Mouse (Mus musculus) intestine, embryonic 16.5 days (tissue): ENCODE data around the gene Rgs19. TPM values are rescaled to one million over a fixed set of nuclear protein-coding genes. Genes with fewer than 3 reads are reported as not detected.

Experiments
- ATAC-seq: fragments of 200-750 bp; cut with Nextera tagmentation; 2 replicates; pipeline ENCODE4 v1.8.0; 2017; ENCODE audit warnings: moderate TSS enrichment, moderate library complexity
- H3K27ac ChIP-seq: fragments of 300-500 bp; sonication (generic); 2 replicates; pipeline ENCODE4 v1.5.1; 2014; ENCODE audit warnings: mild to moderate bottlenecking, low read length
- H3K27me3 ChIP-seq: fragments of 300-500 bp; sonication (generic); replicated peaks from 2 replicates; pipeline ENCODE4 v1.6.1; 2014; ENCODE audit warnings: low read length, control low read depth, mixed read lengths; ENCODE audit not compliant: control insufficient read depth, insufficient read depth
- H3K36me3 ChIP-seq: fragments of 300-500 bp; sonication (generic); 2 replicates; pipeline ENCODE4 v1.6.1; 2014; ENCODE audit warnings: low read length, control low read depth; ENCODE audit not compliant: control insufficient read depth, insufficient read depth
- H3K4me1 ChIP-seq: fragments of 300-500 bp; sonication (generic); 2 replicates; pipeline ENCODE4 v1.6.1; 2014; ENCODE audit warnings: low read length, control low read depth, mixed read lengths; ENCODE audit not compliant: control insufficient read depth, insufficient read depth
- H3K4me2 ChIP-seq: fragments of 300-500 bp; sonication (generic); 2 replicates; pipeline ENCODE4 v1.6.1; 2014; ENCODE audit warnings: low read depth, low read length, control low read depth
- H3K4me3 ChIP-seq: fragments of 300-500 bp; sonication (generic); 2 replicates; pipeline ENCODE4 v1.5.1; 2014; ENCODE audit warnings: mild to moderate bottlenecking, low read length
- H3K9ac ChIP-seq: fragments of 300-500 bp; sonication (generic); 2 replicates; pipeline ENCODE4 v1.6.1; 2014; ENCODE audit warnings: low read depth, low read length
- H3K9me3 ChIP-seq: fragments of 300-500 bp; sonication (generic); 2 replicates; pipeline ENCODE4 v1.6.1; 2016; ENCODE audit warnings: low read length, control low read depth; ENCODE audit not compliant: control insufficient read depth
- WGBS: fragments of 180-500 bp; shearing (Covaris S2); extraction: QIAGEN DNeasy Blood & Tissue Kit; methylation state at CpG from one replicate; pipeline ENCODE4 v1.1.7; 2014; 5-methylcytosine and 5-hydroxymethylcytosine counted together
- polyA plus RNA-seq: library from polyadenylated mRNA; unstranded; fragments of >200 nt; fragmentation: Nextera tagmentation; extraction: Ambion mirVana; gene quantifications from 2 replicates; pipeline ENCODE4 v1.2.1, GENCODE M21; 2015

The Rgs19 gene
- polyA plus RNA-seq, 1 experiment from 2014 or later, result 39.6 TPM

DNA sequence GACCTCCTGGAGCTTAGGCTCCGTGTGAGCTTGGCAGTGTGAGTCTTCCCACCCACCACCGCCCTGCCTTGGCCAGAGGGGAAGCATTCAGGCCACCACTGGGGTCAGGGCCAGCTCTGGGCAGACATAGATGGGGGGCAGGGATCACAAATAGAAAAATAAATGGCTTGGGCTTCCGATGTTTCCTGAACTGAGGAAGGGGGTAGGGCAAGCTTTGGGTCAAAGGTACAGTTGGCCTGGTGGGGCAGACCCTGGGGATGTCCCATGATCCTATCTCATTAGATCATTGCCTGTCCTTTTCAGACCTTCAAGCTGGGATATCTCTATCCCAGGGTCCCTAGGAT lies 16.1 kb downstream of the Rgs19 start:
- Histone ChIP-seq H3K9ac (no peak overlapping the region), H3K27me3 (peaks cover 25% of the 10 kb centered on the region), H3K36me3 (no peaks in the 10 kb centered on the region), H3K4me1 (peaks cover 13% of the 10 kb centered on the region), H3K4me3 (no peak overlapping the region), H3K27ac (peak overlapping the region; percentile 6; the same call in 1 of the 2 replicates), H3K4me2 (no peak overlapping the region), H3K9me3 (no peaks in the 10 kb centered on the region)
- 60% methylated on average over 3 of the region's 3 CpGs for WGBS
- no peak for ATAC-seq

DNA sequence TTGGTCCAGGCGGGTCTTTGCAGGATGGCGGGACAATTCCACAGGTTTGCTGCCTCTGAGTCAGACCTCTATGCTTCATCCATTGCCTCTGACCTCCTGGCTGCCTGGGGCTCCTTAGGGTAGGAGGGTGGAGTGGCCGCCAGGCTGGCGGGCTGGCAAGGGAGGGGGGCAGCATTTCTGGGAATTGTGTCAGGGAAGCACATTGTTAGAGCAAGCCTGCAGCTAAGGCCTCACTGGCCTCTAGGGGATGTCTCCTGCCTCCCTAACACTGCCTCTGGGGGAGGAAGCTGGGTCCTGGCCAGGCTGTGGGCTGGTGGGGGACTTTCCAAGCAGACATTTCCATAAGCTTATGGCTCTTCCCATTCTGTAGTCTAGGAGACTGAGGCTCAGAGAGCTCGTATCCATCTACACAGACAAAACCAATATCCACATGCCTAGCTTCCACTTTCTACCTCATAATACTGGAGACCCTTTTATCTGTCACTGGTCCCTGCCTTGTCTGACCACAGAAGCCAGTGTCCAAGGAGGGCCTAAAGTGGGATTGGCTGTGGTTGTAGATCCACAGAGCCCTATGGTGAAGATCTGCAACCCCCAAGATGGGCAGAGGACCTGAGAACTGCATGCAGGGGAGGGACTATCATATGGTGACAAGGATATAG lies 16.6 kb downstream of the Rgs19 start:
- Histone ChIP-seq H3K4me1 (peaks cover 13% of the 10 kb centered on the region), H3K9me3 (no peaks in the 10 kb centered on the region), H3K27ac (peak overlapping the region; percentile 30), H3K36me3 (no peaks in the 10 kb centered on the region), H3K27me3 (peaks cover 30% of the 10 kb centered on the region), H3K4me3 (no peak overlapping the region), H3K9ac (0 out of 2 replicates have a peak overlapping the region, but pooled peaks have one; percentile 8), H3K4me2 (no peak overlapping the region)
- no peak for ATAC-seq
- 68% methylated on average over 5 of the region's 5 CpGs for WGBS

DNA sequence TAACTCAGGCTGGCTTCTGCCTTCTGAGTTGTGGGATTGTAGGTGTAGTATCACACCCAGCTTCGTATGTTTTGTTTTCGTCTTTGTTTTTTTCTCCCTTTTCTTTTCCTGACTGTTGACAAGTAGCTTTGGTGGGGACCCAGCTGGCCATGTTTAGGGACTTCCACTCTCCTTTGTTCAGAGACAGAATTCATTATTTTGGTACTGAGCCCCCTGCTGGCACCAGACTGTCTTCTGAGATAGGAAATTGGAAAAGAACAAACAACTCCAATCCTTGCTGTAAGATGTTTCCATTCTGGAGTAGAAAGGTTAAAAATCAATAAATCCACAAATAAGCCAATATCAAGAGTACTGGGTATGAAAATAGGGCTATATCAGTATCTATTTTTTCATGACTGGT lies 17.4 kb downstream of the Rgs19 start:
- ATAC-seq, result no peak
- Histone ChIP-seq H3K36me3 (no peaks in the 10 kb centered on the region), H3K9me3 (no peaks in the 10 kb centered on the region), H3K27ac (no peak overlapping the region), H3K4me2 (no peak overlapping the region), H3K4me3 (no peak overlapping the region), H3K27me3 (peaks cover 38% of the 10 kb centered on the region), H3K4me1 (peaks cover 15% of the 10 kb centered on the region), H3K9ac (no peak overlapping the region)
- 51% methylated on average over 2 of the region's 2 CpGs for WGBS

DNA sequence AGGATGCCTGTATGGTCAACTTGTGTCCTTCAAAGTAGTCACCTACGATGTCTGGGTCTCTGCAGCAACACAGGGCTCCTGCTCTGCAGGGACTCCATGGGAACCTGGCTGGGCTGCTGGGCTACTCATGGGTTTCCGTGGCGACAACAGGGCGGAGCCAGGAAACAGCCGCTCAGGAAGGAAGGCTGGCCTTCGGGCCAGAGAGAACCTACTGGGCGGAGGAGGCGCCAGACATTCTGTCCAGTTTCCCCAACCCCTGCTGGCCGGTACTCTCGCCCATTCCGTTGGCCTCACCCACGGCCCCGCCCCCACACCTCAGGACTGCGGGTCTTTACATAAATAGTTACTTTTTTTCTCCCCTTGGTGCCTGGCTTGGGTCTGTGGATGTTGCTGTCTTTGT lies 18.3 kb downstream of the Rgs19 start:
- H3K27me3 ChIP-seq, result peaks cover 48% of the 10 kb centered on the region
- no peaks in the 10 kb centered on the region for H3K36me3 ChIP-seq
- 0 out of 2 replicates have a peak overlapping the region, but pooled peaks have one; percentile 18 for H3K27ac ChIP-seq
- H3K9me3 ChIP-seq, result no peaks in the 10 kb centered on the region
- peaks cover 16% of the 10 kb centered on the region for H3K4me1 ChIP-seq
- no peak for ATAC-seq
- H3K9ac ChIP-seq, result no peak overlapping the region
- H3K4me3 ChIP-seq, result peak overlapping the region; percentile 4; the same call in 1 of the 2 replicates
- WGBS, result 4% methylated on average over 14 of the region's 14 CpGs
- peak overlapping the region; percentile 24; the same call in 1 of the 2 replicates for H3K4me2 ChIP-seq

DNA sequence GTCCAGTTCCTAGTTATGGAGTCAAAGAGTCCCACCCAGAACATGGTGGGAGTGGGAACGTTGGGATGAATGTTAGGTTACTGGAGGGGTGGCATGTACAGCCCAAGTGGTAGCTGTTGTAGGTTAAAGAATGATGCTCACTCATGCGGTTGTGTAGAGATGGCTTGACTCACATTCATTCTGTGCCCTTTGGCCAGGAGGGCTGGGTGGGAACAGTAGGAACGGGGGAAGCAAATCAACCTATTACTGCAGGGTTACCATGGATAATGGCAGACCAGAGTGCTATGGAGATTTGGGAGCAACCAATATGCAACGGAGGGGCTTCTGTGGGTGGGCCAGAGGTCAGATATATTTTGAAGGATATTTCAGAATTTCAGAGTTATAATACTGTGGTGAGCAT lies 18.8 kb downstream of the Rgs19 start:
- no peaks in the 10 kb centered on the region for H3K9me3 ChIP-seq
- peaks cover 53% of the 10 kb centered on the region for H3K27me3 ChIP-seq
- peaks cover 20% of the 10 kb centered on the region for H3K4me1 ChIP-seq
- no peaks in the 10 kb centered on the region for H3K36me3 ChIP-seq
- no peak overlapping the region for H3K4me3 ChIP-seq
- WGBS, result 78% methylated on average over 4 of the region's 4 CpGs
- no peak overlapping the region for H3K4me2 ChIP-seq
- no peak for ATAC-seq
- H3K9ac ChIP-seq, result no peak overlapping the region
- no peak overlapping the region for H3K27ac ChIP-seq

DNA sequence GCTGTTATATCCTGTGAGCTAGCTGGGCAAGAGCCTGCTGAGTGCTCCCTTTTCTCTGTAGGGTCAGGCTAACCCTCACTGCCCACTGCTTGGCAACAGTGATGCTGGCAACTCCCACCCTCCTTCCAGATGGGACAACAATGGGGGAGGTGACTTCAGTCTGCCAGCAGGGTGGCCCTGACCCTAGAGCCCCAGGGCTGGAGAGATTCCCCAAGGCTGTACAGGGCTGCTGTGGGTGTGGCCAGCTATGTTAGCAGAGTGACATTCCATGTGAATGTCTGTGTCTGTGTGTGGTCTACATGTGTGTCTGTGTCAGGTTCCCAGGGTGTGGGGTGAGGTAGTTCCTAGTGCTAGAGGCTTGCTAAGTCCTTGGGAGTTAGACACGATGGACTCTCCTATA lies 20.3 kb downstream of the Rgs19 start:
- no peaks in the 10 kb centered on the region for H3K36me3 ChIP-seq
- H3K9ac ChIP-seq, result no peak overlapping the region
- peaks cover 68% of the 10 kb centered on the region for H3K27me3 ChIP-seq
- H3K4me1 ChIP-seq, result peaks cover 20% of the 10 kb centered on the region
- no peak overlapping the region for H3K4me2 ChIP-seq
- no peak overlapping the region for H3K27ac ChIP-seq
- ATAC-seq, result no peak
- 53% methylated on average over 1 of the region's 1 CpGs for WGBS
- no peak overlapping the region for H3K4me3 ChIP-seq
- H3K9me3 ChIP-seq, result no peaks in the 10 kb centered on the region

DNA sequence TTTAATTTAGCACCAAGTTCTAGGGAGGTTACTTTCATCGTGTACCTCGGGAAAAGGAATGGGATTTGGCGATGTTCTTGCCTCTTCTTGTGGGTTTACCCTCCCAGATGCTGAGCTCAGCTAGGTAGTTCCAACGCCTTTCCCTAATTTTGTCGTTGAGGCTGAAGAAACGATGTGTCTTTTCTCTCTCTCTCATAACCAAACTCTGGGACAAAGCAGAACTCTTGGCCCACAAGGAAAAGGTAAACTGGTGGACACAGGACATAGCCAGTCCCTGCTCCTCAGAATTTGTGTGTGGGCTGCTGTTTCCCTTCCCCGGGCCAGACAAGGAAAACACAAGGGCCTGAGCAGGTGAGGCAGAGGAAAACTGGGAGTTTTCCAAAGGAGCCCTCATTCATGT lies 21.8 kb downstream of the Rgs19 start:
- no peak for ATAC-seq

DNA sequence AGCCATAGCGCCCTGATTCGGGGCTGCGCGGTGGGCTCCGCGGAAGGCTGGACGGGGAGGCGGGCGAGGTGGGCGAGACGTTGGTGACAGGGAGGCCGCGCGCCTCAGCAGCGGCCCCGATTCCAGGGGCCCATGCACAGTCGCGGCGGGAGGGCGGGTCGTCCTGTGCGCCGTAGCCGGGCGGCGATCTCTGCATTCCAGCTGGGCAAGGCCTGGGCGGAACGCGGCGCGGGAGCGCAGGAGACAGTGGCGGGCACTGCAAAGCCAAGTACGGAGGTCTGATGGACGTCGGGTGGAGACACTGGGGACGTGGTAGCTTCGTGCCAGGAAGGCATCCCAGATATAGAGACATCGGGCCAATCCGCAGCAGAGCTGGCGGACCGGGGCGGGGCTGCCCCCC lies 22.5 kb downstream of the Rgs19 start, which contains the start of gene Sox18:
TSS of gene Sox18 (minus strand) at position 315 of the 400 bp plus-strand sequence.
- Histone ChIP-seq H3K36me3 (no peaks in the 10 kb centered on the region), H3K4me2 (peak within 1 kb of the TSS; percentile 60), H3K9ac (peak within 1 kb of the TSS; percentile 58), H3K27ac (no peak within 1 kb of the TSS), H3K9me3 (no peaks in the 10 kb centered on the region), H3K4me1 (peaks cover 20% of the 10 kb centered on the region), H3K4me3 (peak within 1 kb of the TSS; percentile 49), H3K27me3 (peaks cover 70% of the 10 kb centered on the region)
- WGBS, result 1% methylated on average over 43 of the region's 43 CpGs
- ATAC-seq, result peak; percentile 31; the same call in 1 of the 2 replicates

More for the DNA sequence above, 21.8 kb downstream of the Rgs19 start:
- 30% methylated on average over 7 of the region's 7 CpGs for WGBS
- Histone ChIP-seq H3K4me2 (no peak overlapping the region), H3K4me3 (no peak overlapping the region), H3K27ac (no peak overlapping the region), H3K4me1 (peaks cover 20% of the 10 kb centered on the region), H3K9ac (no peak overlapping the region), H3K36me3 (no peaks in the 10 kb centered on the region), H3K9me3 (no peaks in the 10 kb centered on the region), H3K27me3 (peaks cover 73% of the 10 kb centered on the region)

DNA sequence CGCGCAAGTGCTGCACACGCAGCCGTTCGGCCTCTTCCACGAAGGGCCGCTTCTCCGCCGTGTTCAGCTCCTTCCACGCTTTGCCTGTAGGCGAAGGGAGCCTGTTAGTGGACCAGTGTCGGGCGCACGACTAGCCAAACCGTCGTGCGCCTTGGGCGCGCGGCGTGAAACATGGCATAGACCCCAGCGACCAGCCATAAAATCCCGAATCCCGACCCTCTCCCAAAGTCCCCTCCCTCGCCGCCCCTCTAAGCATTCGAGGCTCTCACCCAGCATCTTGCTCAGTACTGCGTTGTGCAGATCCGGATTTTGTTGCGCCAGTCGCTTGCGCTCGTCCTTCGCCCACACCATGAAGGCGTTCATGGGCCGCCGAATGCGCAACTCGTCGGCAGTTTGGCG lies 22.9 kb downstream of the Rgs19 start:
- H3K9me3 ChIP-seq, result no peaks in the 10 kb centered on the region
- H3K4me3 ChIP-seq, result peak overlapping the region; percentile 49
- no peak overlapping the region for H3K27ac ChIP-seq
- peaks cover 68% of the 10 kb centered on the region for H3K27me3 ChIP-seq
- ATAC-seq, result no peak
- H3K36me3 ChIP-seq, result no peaks in the 10 kb centered on the region
- peak overlapping the region; percentile 58 for H3K9ac ChIP-seq
- under 1% methylated on average over 41 of the region's 41 CpGs for WGBS
- H3K4me2 ChIP-seq, result peak overlapping the region; percentile 60
- H3K4me1 ChIP-seq, result peaks cover 20% of the 10 kb centered on the region
